In genomic region chr3:69127346-69127678, GRCm38 (mm10) we compare ENCODE assay signal across 8 mouse cellular contexts. TPM values are rescaled to one million over a fixed set of nuclear protein-coding genes. Genes with fewer than 3 reads are reported as not detected.
DNase-seq lines count a peak whose midpoint lies in the region; ATAC-seq and TF ChIP-seq lines count a peak whose summit lies in the region.

No protein-coding gene starts in this region.

- peak overlapping the region; percentile 87 for H3K4me3 ChIP-seq in heart, postnatal 0 days (ENCODE audit: low read depth, low read length)
- peak overlapping the region; percentile 92 for H3K4me3 ChIP-seq in hindbrain, embryonic 11.5 days (ENCODE audit: low read depth, low read length)
- H3K4me3 ChIP-seq in midbrain, embryonic 11.5 days (ENCODE audit: low read depth, low read length), result peak overlapping the region; percentile 95

- TF ChIP-seq EP300 in heart, postnatal 0 days (IDR thresholded peaks at IDR 0.05; ENCODE audit: low read depth), result no peak

- H3K9ac ChIP-seq in heart, postnatal 0 days (replicated peaks; ENCODE audit: low read depth, low read length), result peak overlapping the region; percentile 90
- peak overlapping the region; percentile 53 for H3K9ac ChIP-seq in hindbrain, embryonic 11.5 days (ENCODE audit: low read depth, low read length)
- peak overlapping the region; percentile 66 for H3K9ac ChIP-seq in midbrain, embryonic 11.5 days (ENCODE audit: low read length)

- ATAC-seq in heart, postnatal 0 days (ENCODE audit: insufficient read depth, low read depth), result peak; percentile 30
- ATAC-seq in Patski, result peak; percentile 29
- ATAC-seq in hindbrain, embryonic 11.5 days (ENCODE audit: low FRiP score), result peak; percentile 75
- ATAC-seq in midbrain, embryonic 11.5 days (ENCODE audit: low FRiP score), result peak; percentile 73

- peak overlapping the region; percentile 94 for H3K27ac ChIP-seq in heart, postnatal 0 days (ENCODE audit: low read depth)
- no peak overlapping the region for H3K27ac ChIP-seq in hindbrain, embryonic 11.5 days (ENCODE audit: low read depth, low read length)
- no peak overlapping the region for H3K27ac ChIP-seq in midbrain, embryonic 11.5 days (ENCODE audit: low read depth, low read length)

- POLR2A ChIA-PET in Patski (lab: Charles Lee), result no interaction called here

- no peaks in the 10 kb centered on the region for H3K36me3 ChIP-seq in heart, postnatal 0 days (replicated peaks; ENCODE audit: control insufficient read depth, insufficient read depth, low read length)
- no peaks in the 10 kb centered on the region for H3K36me3 ChIP-seq in hindbrain, embryonic 11.5 days (ENCODE audit: control insufficient read depth, insufficient read depth, low read length)
- H3K36me3 ChIP-seq in midbrain, embryonic 11.5 days (ENCODE audit: control insufficient read depth, insufficient read depth, low read length), result no peaks in the 10 kb centered on the region

- CTCF ChIA-PET in Patski (lab: Charles Lee), result interaction anchor here (1.2 to 1.3 kb wide), 2 partner anchors 8 to 11 kb away, joined by 3 to 4 read pairs; no protein-coding TSS in a partner anchor

- under 1% methylated on average over 9 of the region's 10 CpGs for WGBS in heart, postnatal 0 days
- WGBS in hindbrain, embryonic 11.5 days, result 2% methylated on average over 10 of the region's 10 CpGs
- WGBS in midbrain, embryonic 11.5 days, result under 1% methylated on average over 10 of the region's 10 CpGs

- H3K27me3 ChIP-seq in heart, postnatal 0 days (ENCODE audit: control insufficient read depth, insufficient read depth, low read length), result no peaks in the 10 kb centered on the region
- H3K27me3 ChIP-seq in Patski, result no peaks in the 10 kb centered on the region
- H3K27me3 ChIP-seq in hindbrain, embryonic 11.5 days (ENCODE audit: control insufficient read depth, insufficient read depth, low read length), result no peaks in the 10 kb centered on the region
- no peaks in the 10 kb centered on the region for H3K27me3 ChIP-seq in midbrain, embryonic 11.5 days (ENCODE audit: control insufficient read depth, insufficient read depth, low read length)

- no peak for TF ChIP-seq CTCF in heart, postnatal 0 days (IDR thresholded peaks at IDR 0.05; ENCODE audit: low read depth)
- no peak for TF ChIP-seq CTCF in Patski (IDR thresholded peaks at IDR 0.05)

- no peaks in the 10 kb centered on the region for H3K9me3 ChIP-seq in heart, postnatal 0 days (replicated peaks; ENCODE audit: control insufficient read depth, low read length)
- no peaks in the 10 kb centered on the region for H3K9me3 ChIP-seq in hindbrain, embryonic 11.5 days (ENCODE audit: control insufficient read depth, low read length)
- no peaks in the 10 kb centered on the region for H3K9me3 ChIP-seq in midbrain, embryonic 11.5 days (ENCODE audit: control insufficient read depth, low read length)

- DNase-seq in heart, postnatal 0 days (ENCODE audit: low spot score), result no peak
- no peak for DNase-seq in heart, postnatal 36 days
- DNase-seq in Patski (ENCODE audit: low read depth, low spot score), result no peak
- no peak for DNase-seq in hindbrain, embryonic 11.5 days (ENCODE audit: low spot score)
- no peak for DNase-seq in midbrain, embryonic 11.5 days (ENCODE audit: low spot score, missing footprints)
- no peak for DNase-seq in spleen, postnatal 4 days (ENCODE audit: low spot score in 2 of 2)
- DNase-seq in kidney, postnatal 14 days, result no peak
- no peak for DNase-seq in frontal cortex, postnatal 10 days (ENCODE audit: low spot score in 2 of 2)

- H3K4me2 ChIP-seq in heart, postnatal 0 days (ENCODE audit: low read depth, low read length), result peak overlapping the region; percentile 67
- H3K4me2 ChIP-seq in hindbrain, embryonic 11.5 days (replicated peaks; ENCODE audit: low read depth, low read length), result peak overlapping the region; percentile 67
- H3K4me2 ChIP-seq in midbrain, embryonic 11.5 days, result peak overlapping the region; percentile 63

- peaks cover 7% of the 10 kb centered on the region; the same call in 1 of the 2 replicates for H3K4me1 ChIP-seq in heart, postnatal 0 days (ENCODE audit: control insufficient read depth, insufficient read depth)
- H3K4me1 ChIP-seq in hindbrain, embryonic 11.5 days (replicated peaks; ENCODE audit: control insufficient read depth, insufficient read depth, low read length), result no peaks in the 10 kb centered on the region
- H3K4me1 ChIP-seq in midbrain, embryonic 11.5 days (ENCODE audit: control insufficient read depth, insufficient read depth, low read length), result peaks cover 9% of the 10 kb centered on the region; the same call in 1 of the 2 replicates

- in situ Hi-C loops in Patski (cut with MboI; ENCODE audit: low pct_unique_long_range_greater_than_20kb), result loop anchor here (10.0 kb wide), 2 partner anchors 357 to 597 kb away; partner anchors contain the start of gene Nmd3

- intact Hi-C loops in heart, postnatal 36 days (cut with DNase I), result loop anchor here (1.0 to 10.0 kb wide), 5 partner anchors 82 to 595 kb away; partner anchors contain the start of genes Ift80, Nmd3, Ppm1l and Smc4

RNA-seq across cellular contexts. Expression of gene Kpna4, which starts 0.4 kb away (rescaled TPM):
- total RNA-seq in heart, postnatal 0 days (2014; rRNA removed; ENCODE audit: low replicate concordance), result 31.3 and 33.5 TPM in 2 replicates
- polyA plus RNA-seq in heart, postnatal 0 days (2015; fragmentation: Nextera tagmentation; extraction: Ambion mirVana), result 18.6 and 20.7 TPM in 2 replicates
- total RNA-seq in heart, postnatal 36 days (2021), result 10 to 100 TPM; 86.3 to 95.6 TPM
- polyA plus RNA-seq in Patski (2021), result 83.1 TPM
- polyA plus RNA-seq in hindbrain, embryonic 11.5 days (2014; fragmentation: Nextera tagmentation; extraction: Ambion mirVana), result 42.8 and 45.9 TPM in 2 replicates
- 51.5 and 52.8 TPM in 2 replicates for polyA plus RNA-seq in midbrain, embryonic 11.5 days (2014; fragmentation: Nextera tagmentation; extraction: Ambion mirVana)
